Mouse (Mus musculus) induced T-regulatory cell, adult 2 months (primary cell): ENCODE results near the gene Spag9.

Experiments used
- DNase-seq: peaks from one replicate; pipeline ENCODE4 v3.0.0-alpha.2; 2012; ENCODE audit warnings: low read depth

Gene Spag9

GRCm38 (mm10) chr11:94158521-94158920 lies 162.6 kb downstream of the Spag9 start:
- no peak for DNase-seq

DNA sequence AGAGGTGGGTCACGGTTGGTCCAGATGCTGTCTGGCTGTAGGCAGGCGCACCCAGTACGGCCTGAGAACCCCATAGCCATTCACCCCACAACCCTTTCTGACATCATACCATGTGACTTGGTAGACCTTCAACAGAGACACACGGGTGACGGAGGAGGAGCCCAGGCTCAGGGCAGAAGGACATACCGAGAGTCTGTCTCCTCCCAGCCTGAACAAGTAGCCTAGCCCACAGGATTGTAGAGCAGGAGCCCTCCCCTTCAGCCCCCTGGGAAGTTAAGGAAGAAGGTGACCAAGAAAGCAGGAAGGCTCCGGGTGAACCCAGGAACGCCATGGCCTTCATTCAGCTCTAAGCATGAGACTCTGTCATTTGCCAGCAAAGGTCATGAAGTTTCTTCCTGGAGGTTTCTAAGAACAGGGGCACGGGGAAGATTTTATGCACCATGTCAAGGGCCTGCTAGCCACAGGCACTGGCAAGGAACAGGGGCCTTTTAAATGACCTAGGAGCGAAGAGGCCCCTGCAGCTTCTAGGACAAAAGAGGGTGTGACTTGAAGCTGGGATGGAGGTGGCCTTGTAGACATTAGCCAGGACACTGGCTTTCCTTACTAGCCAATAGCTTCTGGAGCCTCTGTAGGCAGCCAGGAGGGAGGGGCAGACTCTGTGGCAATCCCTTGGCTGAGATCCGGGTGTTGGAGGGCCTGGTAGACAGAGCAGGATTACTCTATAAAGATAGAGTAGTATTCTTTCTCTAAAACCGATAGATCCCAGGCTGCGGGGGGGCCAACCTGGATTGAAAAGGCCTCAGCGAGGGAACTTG lies 163.4 kb downstream of the Spag9 start:
- no peak for DNase-seq

- DNase-seq = no peak
Measured at GRCm38 (mm10) chr11:94159911-94160415, 164.1 kb downstream of the Spag9 start.

DNA sequence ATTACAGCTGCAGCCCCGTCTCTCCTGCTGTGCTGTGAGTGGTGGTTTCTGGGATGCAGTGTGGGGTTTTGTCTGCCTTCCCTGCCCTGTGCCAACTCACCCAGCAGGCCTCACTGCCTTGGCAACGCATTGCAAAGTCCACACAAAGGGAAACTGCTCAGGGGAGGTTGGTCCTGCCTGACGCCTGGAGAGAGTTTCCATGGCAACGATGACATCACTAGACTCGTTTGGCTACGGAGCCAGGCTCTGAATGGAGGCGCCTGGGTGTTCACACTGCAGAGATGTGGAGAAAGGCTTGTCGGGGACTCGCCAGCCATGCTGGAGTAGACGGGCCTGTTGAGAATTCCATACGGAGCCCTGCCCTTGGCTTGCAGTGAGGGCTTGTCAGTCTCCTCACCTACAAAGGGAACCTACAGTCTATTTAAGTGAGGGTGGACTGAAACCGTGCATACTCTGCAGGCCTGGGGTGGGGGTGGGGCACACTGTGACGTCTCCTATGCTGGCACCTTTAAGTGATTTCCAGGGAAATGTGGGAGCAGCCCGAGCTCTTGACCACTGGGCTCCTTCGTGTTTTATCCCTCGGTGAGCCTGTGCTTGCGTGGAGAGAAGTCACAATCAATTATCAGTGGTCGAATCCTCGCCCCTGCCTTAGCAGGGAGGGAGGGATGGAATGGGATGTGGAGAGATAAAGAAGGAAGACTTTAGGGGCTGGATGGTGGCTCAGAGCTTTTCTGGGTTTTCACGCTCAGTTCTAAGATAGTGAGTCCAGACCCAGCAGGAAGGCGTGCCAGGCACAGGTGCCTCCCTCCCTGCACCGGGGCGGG lies 164.8 kb downstream of the Spag9 start:
- DNase-seq = peak; percentile 84

GRCm38 (mm10) chr11:94161267-94161646 lies 165.4 kb downstream of the Spag9 start:
- peak; percentile 51 for DNase-seq

DNA sequence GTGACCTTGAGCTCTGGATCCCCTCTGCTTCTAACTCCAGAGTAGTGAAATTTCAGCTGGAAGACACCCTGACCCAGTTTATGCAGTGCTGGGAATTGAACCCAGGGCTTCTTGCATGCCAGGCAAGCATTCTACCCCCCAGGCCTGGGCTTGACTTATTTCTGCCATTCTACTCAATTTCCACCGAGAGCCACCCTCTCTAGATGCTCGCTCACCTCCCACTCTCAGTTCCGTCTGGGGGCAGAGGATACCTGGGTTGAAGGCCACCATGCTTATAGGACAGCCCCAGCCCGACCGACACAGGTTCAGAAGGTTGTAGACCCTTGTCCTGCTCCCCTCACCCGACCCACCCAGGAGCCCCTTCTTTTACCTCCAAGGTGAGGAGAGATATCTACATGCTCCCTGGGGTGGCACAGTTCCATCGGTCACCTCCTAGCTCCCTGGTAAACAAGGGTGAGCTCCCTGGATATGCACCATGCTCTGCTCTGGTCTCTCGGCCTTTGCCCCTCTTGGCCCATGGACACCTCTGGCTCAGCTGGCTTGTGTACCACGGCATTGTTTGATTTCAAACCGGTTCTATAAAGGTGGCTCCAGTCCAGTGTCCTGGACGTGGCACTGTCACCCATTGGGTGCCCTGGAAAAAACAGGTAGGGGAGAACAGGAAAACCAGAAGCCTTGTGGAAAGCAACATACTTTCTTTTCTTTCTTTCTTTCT lies 166.1 kb downstream of the Spag9 start:
- no peak for DNase-seq

DNA sequence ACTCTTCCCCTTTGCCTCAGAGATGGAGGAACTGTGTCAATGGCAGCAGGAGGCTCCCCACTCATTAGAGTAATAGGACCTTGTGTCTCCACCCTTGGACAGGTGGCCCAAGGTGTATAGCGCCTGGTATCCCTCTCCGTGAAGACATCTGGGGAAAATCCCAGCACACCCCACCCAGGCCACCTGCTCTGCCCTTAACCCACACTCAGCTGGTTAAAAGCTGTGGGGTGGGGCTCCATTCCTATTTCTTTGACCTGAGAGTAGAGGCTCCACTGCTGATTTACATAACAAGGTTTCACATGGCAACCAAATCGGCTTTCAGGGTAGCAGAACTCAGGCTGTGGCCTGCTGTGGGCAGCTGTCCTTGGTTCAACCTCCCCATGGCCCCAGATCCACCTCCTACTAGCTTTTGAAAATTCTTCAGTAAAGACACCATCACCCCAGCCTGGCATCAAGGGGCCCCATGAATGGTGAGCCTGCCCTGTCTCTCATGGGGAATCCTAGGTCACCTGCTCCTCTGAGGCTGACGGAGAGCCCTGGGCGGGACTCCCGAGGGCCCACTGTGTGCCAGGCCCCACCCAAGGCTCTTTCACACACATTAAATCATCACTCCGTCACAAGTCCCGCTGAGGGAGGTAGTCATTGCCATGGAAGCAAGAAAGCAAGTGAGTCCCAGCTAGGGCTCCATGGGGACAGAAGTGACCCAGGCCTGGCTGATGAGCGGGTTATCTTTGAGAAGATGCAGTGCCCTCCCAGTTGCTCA lies 167.3 kb downstream of the Spag9 start:
- no peak for DNase-seq

- DNase-seq = no peak
Measured at GRCm38 (mm10) chr11:94165745-94166144, 169.9 kb downstream of the Spag9 start.

GRCm38 (mm10) chr11:94168238-94168637 lies 172.3 kb downstream of the Spag9 start:
- DNase-seq = no peak

DNA sequence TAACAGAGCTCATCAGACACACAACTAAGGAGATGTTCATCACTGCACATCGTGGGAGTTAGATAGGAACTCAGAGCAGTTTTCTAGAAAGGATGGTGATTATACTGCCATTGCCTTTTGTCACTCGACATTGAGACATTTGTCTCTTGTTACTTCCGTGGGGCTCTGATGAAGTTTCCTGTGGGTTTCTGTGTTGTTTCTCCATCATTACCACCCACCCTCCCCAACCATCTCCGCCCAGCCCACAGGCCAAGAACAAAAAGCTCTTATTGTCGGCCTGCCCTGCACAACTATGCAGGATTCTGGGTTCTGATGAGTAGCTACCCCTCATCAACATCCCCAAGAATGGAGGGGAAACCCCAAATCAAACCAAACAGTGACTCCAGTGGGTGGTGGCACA lies 173.7 kb downstream of the Spag9 start:
- DNase-seq = peak; percentile 39

- no peak for DNase-seq
Measured at GRCm38 (mm10) chr11:94171691-94172090, 175.8 kb downstream of the Spag9 start.

DNA sequence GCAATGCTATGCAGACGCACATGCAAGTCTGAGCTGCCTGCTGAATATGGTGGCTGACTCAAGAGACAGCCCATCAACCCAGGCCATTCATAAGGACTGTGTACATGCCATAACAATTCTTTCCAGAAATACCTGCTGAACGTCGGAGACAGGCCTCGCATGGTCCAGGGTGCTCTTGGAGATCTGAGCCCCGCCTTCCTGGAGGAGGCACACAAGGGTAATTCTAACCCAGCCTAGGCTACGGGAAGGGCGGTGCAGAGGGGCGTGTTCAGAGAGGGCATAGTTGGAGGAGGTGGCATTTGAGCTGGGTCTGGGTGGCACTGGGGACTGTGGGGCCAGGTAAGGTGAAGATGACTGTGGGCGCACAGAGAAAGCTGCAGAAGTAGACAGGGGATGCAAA lies 176.3 kb downstream of the Spag9 start:
- no peak for DNase-seq

GRCm38 (mm10) chr11:94173726-94174146 lies 177.8 kb downstream of the Spag9 start:
- DNase-seq = no peak

GRCm38 (mm10) chr11:94175288-94175687 lies 179.4 kb downstream of the Spag9 start:
- no peak for DNase-seq
